Mouse (Mus musculus): Measurements from ENCODE around the gene Cers1. TPM values are rescaled to one million over a fixed set of nuclear protein-coding genes. Genes with fewer than 3 reads are reported as not detected.

Cers1 gene
- total RNA-seq, 1 experiment = 1.9 TPM

DNA sequence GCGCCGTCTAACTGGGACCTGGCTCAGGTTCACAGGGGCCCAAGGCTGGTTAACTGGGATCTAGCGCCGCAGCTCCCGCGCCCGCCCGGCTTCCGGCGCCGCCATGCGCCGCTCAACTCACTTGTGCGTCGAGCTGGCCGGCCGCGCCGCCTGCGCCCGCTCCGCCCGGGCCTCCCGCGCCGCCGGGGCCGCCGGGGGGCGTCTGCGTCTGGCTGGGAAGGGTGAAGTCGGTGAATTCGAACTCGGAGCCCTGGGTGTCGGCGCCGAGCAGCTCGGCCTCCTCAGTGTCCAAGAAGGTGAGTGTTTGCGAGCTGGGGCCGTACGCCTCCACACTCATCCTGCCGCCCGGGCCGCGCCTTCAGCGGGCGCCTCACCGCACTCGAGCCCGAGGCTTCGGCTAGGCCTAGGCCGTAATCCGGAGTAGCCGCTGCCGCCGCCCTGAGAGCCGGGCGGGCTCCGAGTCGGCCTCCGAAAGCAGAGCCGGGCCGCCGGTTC lies 37.1 kb downstream of the Cers1 start:
- in situ Hi-C loops (cut with MboI; ENCODE audit: low sequenced_read_pairs in 2 of 2, unreplicated experiment in 2 of 2) = no loop called here
- Histone ChIP-seq H3K36me3 (ENCODE audit: control insufficient read depth, insufficient read depth, low read length, poor library complexity, severe bottlenecking) (peaks cover 27% of the 10 kb centered on the region; the same call in 1 of the 2 replicates), H3K4me3 (ENCODE audit: insufficient read depth in 1 of 2, low read depth in 1 of 2, low read length in 2 of 2, poor library complexity in 1 of 2, severe bottlenecking in 1 of 2) (peak overlapping the region; percentile 79 to 91), H3K27ac (ENCODE audit: insufficient read depth, low read depth, low read length, poor library complexity, severe bottlenecking) (peak overlapping the region; percentile 75), H3K9ac (ENCODE audit: insufficient read depth, low read depth, low read length, poor library complexity, severe bottlenecking) (peak overlapping the region; percentile 96), H3K4me1 (ENCODE audit: control insufficient read depth in 2 of 2, insufficient read depth in 2 of 2, low read length in 2 of 2, poor library complexity in 1 of 2) (peaks cover 12 to 32% of the 10 kb centered on the region in 2 experiments), H3K9me3 (ENCODE audit: control insufficient read depth, insufficient read depth, low read depth, low read length) (no peaks in the 10 kb centered on the region)
- DNase-seq (ENCODE audit: low read depth, low spot score) = no peak
- no peak for TF ChIP-seq HCFC1 (IDR thresholded peaks at IDR 0.05; ENCODE audit: borderline replicate concordance, insufficient read depth, low read length)
- TF ChIP-seq MAFK (IDR thresholded peaks at IDR 0.05; ENCODE audit: insufficient read depth, low read depth, low read length) = no peak
- no peak for TF ChIP-seq ZNF384 (IDR thresholded peaks at IDR 0.05; ENCODE audit: low read depth, low read length)
- no peak for TF ChIP-seq CHD2 (IDR thresholded peaks at IDR 0.05; ENCODE audit: low read depth, low read length)
- TF ChIP-seq ZC3H11A (IDR thresholded peaks at IDR 0.05; ENCODE audit: borderline replicate concordance, low read depth, low read length) = no peak

DNA sequence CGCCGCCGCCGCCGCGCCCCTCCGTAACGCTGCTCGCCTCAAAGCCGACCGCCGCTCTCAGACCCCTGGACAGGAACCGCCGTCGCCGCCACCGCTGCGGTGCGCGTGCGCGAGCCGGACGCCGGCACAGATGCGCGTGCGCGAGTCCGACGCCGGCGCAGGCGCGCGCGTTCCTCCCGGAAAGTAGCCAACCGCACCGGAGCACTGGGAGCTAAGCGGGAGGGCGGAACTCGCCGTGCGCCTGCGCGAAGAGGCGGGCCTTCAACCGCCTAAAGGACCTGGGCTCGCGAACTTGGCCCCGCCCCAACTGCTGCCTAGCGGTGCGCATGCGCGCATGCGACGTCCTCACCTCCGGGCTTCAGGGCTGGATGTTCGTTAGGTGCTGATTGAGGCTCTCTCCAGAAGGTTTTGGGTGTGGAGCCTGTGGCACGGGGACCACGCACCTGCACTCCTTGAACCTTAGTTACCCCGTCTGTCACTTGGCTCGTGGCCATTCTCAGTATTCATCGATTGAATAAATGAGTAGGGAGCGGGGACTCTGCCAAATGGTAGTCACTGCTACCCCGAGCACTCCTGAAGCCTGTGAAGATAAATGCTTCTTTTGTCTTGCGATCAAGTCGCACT lies 37.7 kb downstream of the Cers1 start, which contains the start of gene Upf1:
TSS of gene Upf1 (minus strand) at position 85 of the 624 bp plus-strand sequence.
- H3K36me3 ChIP-seq (ENCODE audit: control insufficient read depth, insufficient read depth, low read length, poor library complexity, severe bottlenecking) = peaks cover 24% of the 10 kb centered on the region; the same call in 1 of the 2 replicates
- in situ Hi-C loops (cut with MboI; ENCODE audit: low sequenced_read_pairs in 2 of 2, unreplicated experiment in 2 of 2) = no loop called here
- no peaks in the 10 kb centered on the region for H3K9me3 ChIP-seq (ENCODE audit: control insufficient read depth, insufficient read depth, low read depth, low read length)
- peak within 1 kb of the TSS; percentile 75 for H3K27ac ChIP-seq (ENCODE audit: insufficient read depth, low read depth, low read length, poor library complexity, severe bottlenecking)
- TF ChIP-seq CHD2 (IDR thresholded peaks at IDR 0.05; ENCODE audit: low read depth, low read length) = no peak
- TF ChIP-seq HCFC1 (IDR thresholded peaks at IDR 0.05; ENCODE audit: borderline replicate concordance, insufficient read depth, low read length) = no peak
- TF ChIP-seq MAFK (IDR thresholded peaks at IDR 0.05; ENCODE audit: insufficient read depth, low read depth, low read length) = no peak
- peak within 1 kb of the TSS; percentile 79 to 91 for H3K4me3 ChIP-seq (ENCODE audit: insufficient read depth in 1 of 2, low read depth in 1 of 2, low read length in 2 of 2, poor library complexity in 1 of 2, severe bottlenecking in 1 of 2)
- H3K9ac ChIP-seq (ENCODE audit: insufficient read depth, low read depth, low read length, poor library complexity, severe bottlenecking) = peak within 1 kb of the TSS; percentile 96
- H3K4me1 ChIP-seq (ENCODE audit: control insufficient read depth in 2 of 2, insufficient read depth in 2 of 2, low read length in 2 of 2, poor library complexity in 1 of 2) = peaks cover 12 to 33% of the 10 kb centered on the region in 2 experiments
- DNase-seq (ENCODE audit: low read depth, low spot score) = peak; percentile 97

DNA sequence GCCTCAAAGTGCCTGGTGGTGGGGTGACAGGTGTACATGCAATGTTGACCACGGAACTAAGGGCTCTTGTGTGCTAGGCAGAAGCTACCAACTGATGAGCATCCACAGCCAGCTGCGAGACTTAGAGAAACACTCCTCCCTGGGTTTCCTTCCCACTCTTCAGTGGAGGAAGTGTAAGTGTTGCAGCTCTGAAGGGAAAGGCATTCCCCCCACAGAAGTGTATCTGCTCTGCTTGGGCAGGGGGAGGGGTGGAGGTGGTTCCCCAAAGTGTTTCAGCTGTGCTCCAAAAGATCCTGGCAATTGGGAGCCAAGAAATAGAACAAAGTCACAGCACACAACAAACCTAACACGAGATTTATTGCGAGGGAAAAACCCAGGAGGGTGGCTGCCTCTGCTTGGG lies 38.4 kb downstream of the Cers1 start:
- Histone ChIP-seq H3K4me1 (ENCODE audit: control insufficient read depth in 2 of 2, insufficient read depth in 2 of 2, low read length in 2 of 2, poor library complexity in 1 of 2) (peaks cover 12 to 28% of the 10 kb centered on the region in 2 experiments), H3K9ac (ENCODE audit: insufficient read depth, low read depth, low read length, poor library complexity, severe bottlenecking) (peak overlapping the region; percentile 72; the same call in 1 of the 2 replicates), H3K36me3 (ENCODE audit: control insufficient read depth, insufficient read depth, low read length, poor library complexity, severe bottlenecking) (peaks cover 18% of the 10 kb centered on the region; the same call in 1 of the 2 replicates), H3K27ac (ENCODE audit: insufficient read depth, low read depth, low read length, poor library complexity, severe bottlenecking) (peak overlapping the region; percentile 34), H3K4me3 (ENCODE audit: insufficient read depth in 1 of 2, low read depth in 1 of 2, low read length in 2 of 2, poor library complexity in 1 of 2, severe bottlenecking in 1 of 2) (peak overlapping the region; percentile 51 to 55), H3K9me3 (ENCODE audit: control insufficient read depth, insufficient read depth, low read depth, low read length) (no peaks in the 10 kb centered on the region)
- in situ Hi-C loops (cut with MboI; ENCODE audit: low sequenced_read_pairs in 2 of 2, unreplicated experiment in 2 of 2) = no loop called here
- DNase-seq (ENCODE audit: low read depth, low spot score) = no peak
- TF ChIP-seq MAFK (IDR thresholded peaks at IDR 0.05; ENCODE audit: insufficient read depth, low read depth, low read length) (no peak), HCFC1 (IDR thresholded peaks at IDR 0.05; ENCODE audit: borderline replicate concordance, insufficient read depth, low read length) (no peak), ZC3H11A (IDR thresholded peaks at IDR 0.05; ENCODE audit: borderline replicate concordance, low read depth, low read length) (no peak), CHD2 (IDR thresholded peaks at IDR 0.05; ENCODE audit: low read depth, low read length) (no peak), ZNF384 (IDR thresholded peaks at IDR 0.05; ENCODE audit: low read depth, low read length) (no peak)

DNA sequence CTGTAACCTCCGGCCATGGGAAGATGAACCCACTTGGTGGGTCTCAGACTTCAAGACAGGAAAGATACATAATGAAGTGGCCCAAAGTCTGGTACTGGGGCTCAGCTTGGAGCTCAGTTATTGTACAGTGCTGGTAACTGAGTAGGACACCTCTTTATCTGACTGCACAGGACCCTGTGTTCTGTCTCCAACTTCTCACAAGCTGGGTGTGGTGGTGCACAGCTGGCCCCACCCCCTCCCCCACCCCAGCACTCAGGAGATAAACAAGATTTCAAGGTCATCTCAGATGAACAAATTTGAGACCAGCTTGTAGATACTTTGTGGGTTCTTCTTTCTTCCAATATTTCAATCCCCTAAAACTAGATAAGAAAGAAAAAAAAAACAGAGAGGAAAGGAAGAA lies 40.5 kb downstream of the Cers1 start:
- peaks cover 12 to 15% of the 10 kb centered on the region in 2 experiments for H3K4me1 ChIP-seq (ENCODE audit: control insufficient read depth in 2 of 2, insufficient read depth in 2 of 2, low read length in 2 of 2, poor library complexity in 1 of 2)
- no peak overlapping the region; the same call in 1 of the 2 replicates for H3K27ac ChIP-seq (ENCODE audit: insufficient read depth, low read depth, low read length, poor library complexity, severe bottlenecking)
- H3K9me3 ChIP-seq (ENCODE audit: control insufficient read depth, insufficient read depth, low read depth, low read length) = no peaks in the 10 kb centered on the region
- in situ Hi-C loops (cut with MboI; ENCODE audit: low sequenced_read_pairs in 2 of 2, unreplicated experiment in 2 of 2) = no loop called here
- TF ChIP-seq ZNF384 (IDR thresholded peaks at IDR 0.05; ENCODE audit: low read depth, low read length) (no peak), ZC3H11A (IDR thresholded peaks at IDR 0.05; ENCODE audit: borderline replicate concordance, low read depth, low read length) (no peak)
- H3K4me3 ChIP-seq (ENCODE audit: insufficient read depth in 1 of 2, low read depth in 1 of 2, low read length in 2 of 2, poor library complexity in 1 of 2, severe bottlenecking in 1 of 2) = no peak overlapping the region
- no peak for DNase-seq (ENCODE audit: low read depth, low spot score)
- H3K9ac ChIP-seq (ENCODE audit: insufficient read depth, low read depth, low read length, poor library complexity, severe bottlenecking) = no peak overlapping the region
- peaks cover 1% of the 10 kb centered on the region; the same call in 1 of the 2 replicates for H3K36me3 ChIP-seq (ENCODE audit: control insufficient read depth, insufficient read depth, low read length, poor library complexity, severe bottlenecking)
